Mouse (Mus musculus) adrenal gland, adult 8-10 months (tissue): Measurements from ENCODE around the gene Acsl6. TPM values are rescaled to one million over a fixed set of nuclear protein-coding genes. Genes with fewer than 3 reads are reported as not detected.
"Not testable (repeated sequence)": the region's sequence is repeated elsewhere in the genome, so short reads cannot be mapped to it uniquely, and the experiment has no call there.

ENCODE experiments used
- DNase-seq: peaks from one replicate; pipeline ENCODE4 v3.0.0; 2022
- total RNA-seq, 4 experiments: library from RNA; stranded (reverse); gene quantifications; 2 replicates each; pipeline ENCODE4 v1.2.4; 2022

Gene Acsl6
- 10 to 100 TPM in 1 of 4 experiments, 1 to 10 TPM in 3; 8.0 to 11.3 (median 8.6) TPM for total RNA-seq

GRCm38 (mm10) chr11:54303728-54304470 lies at the start of gene Acsl6:
Gene Acsl6 (plus strand): TSS chr11:54303798.
- no peak for DNase-seq

- DNase-seq, result no peak
These were observed 49.5 kb upstream of the Acsl6 start for GRCm38 (mm10) chr11:54254114-54254513.

- peak; percentile 76 for DNase-seq
These were observed 46.8 kb upstream of the Acsl6 start for GRCm38 (mm10) chr11:54256624-54257376.

GRCm38 (mm10) chr11:54263405-54264031 lies 40.1 kb upstream of the Acsl6 start:
- DNase-seq, result no peak

GRCm38 (mm10) chr11:54264542-54264941 lies 39.1 kb upstream of the Acsl6 start:
- DNase-seq, result no peak

GRCm38 (mm10) chr11:54267177-54267576 lies 36.4 kb upstream of the Acsl6 start, which contains the start of gene Il3:
Gene Il3 (minus strand): TSS chr11:54267277.
- DNase-seq, result no peak

- DNase-seq, result no peak
These were observed 34.3 kb upstream of the Acsl6 start for GRCm38 (mm10) chr11:54269191-54269896.

GRCm38 (mm10) chr11:54271437-54271949 lies 32.1 kb upstream of the Acsl6 start:
- no peak for DNase-seq

GRCm38 (mm10) chr11:54287821-54288453 lies 15.7 kb upstream of the Acsl6 start:
- DNase-seq, result no peak

GRCm38 (mm10) chr11:54292163-54292562 lies 11.4 kb upstream of the Acsl6 start:
- no peak for DNase-seq

GRCm38 (mm10) chr11:54293980-54294807 lies 9.4 kb upstream of the Acsl6 start:
- DNase-seq, result no peak

GRCm38 (mm10) chr11:54295971-54296370 lies 7.6 kb upstream of the Acsl6 start:
- DNase-seq, result no peak

- DNase-seq, result no peak
These were observed 6.9 kb upstream of the Acsl6 start for GRCm38 (mm10) chr11:54296734-54297133.

- DNase-seq, result not testable (repeated sequence)
These were observed 6.1 kb upstream of the Acsl6 start for GRCm38 (mm10) chr11:54297471-54297870.

- DNase-seq, result no peak
These were observed 4.8 kb upstream of the Acsl6 start for GRCm38 (mm10) chr11:54298777-54299176.

GRCm38 (mm10) chr11:54301994-54302393 lies 1.6 kb upstream of the Acsl6 start:
- DNase-seq, result no peak

- DNase-seq, result no peak
These were observed 992 bp upstream of the Acsl6 start for GRCm38 (mm10) chr11:54302606-54303005.

GRCm38 (mm10) chr11:54303076-54303727 lies 396 bp upstream of the Acsl6 start:
- DNase-seq, result no peak

GRCm38 (mm10) chr11:54304471-54304873 lies 874 bp downstream of the Acsl6 start:
- no peak for DNase-seq

GRCm38 (mm10) chr11:54305331-54305730 lies 1.7 kb downstream of the Acsl6 start:
- no peak for DNase-seq
